Comparison of ENCODE assay signal across 8 mouse cellular contexts in genomic region chr12:36155141-36155641, GRCm38 (mm10). TPM values are rescaled to one million over a fixed set of nuclear protein-coding genes. Genes with fewer than 3 reads are reported as not detected.
DNase-seq lines count a peak whose midpoint lies in the region; ATAC-seq and TF ChIP-seq lines count a peak whose summit lies in the region.

No protein-coding gene starts in this region.

- TF ChIP-seq RAD21 in CH12.LX (IDR thresholded peaks at IDR 0.05; ENCODE audit: low read depth, low read length): no peak

- in situ Hi-C loops in CH12.LX (cut with MboI; ENCODE audit: low pct_ligation_motif_present, low pct_unique_long_range_greater_than_20kb, low sequenced_read_pairs): no loop called here

- H3K4me3 ChIP-seq in CH12.LX (replicated peaks in 1 of 3; ENCODE audit: low read depth in 2 of 3, low read length in 2 of 3, poor library complexity in 1 of 3): peak overlapping the region; percentile 77 to 97 (median 96)
- peak overlapping the region; percentile 84 for H3K4me3 ChIP-seq in lung, postnatal 0 days (ENCODE audit: low read depth, low read length)

- H3K9me3 ChIP-seq in CH12.LX (replicated peaks; ENCODE audit: low read length): no peaks in the 10 kb centered on the region
- no peaks in the 10 kb centered on the region for H3K9me3 ChIP-seq in lung, postnatal 0 days (ENCODE audit: low read length)

- peak overlapping the region; percentile 88 for H3K4me2 ChIP-seq in CH12.LX (ENCODE audit: insufficient read depth, low read depth, poor library complexity, severe bottlenecking)
- H3K4me2 ChIP-seq in lung, postnatal 0 days (replicated peaks; ENCODE audit: low read depth, low read length): peak overlapping the region; percentile 95

- H3K27ac ChIP-seq in CH12.LX (ENCODE audit: insufficient read depth, low read depth): no peak overlapping the region
- no peak overlapping the region for H3K27ac ChIP-seq in lung, postnatal 0 days (ENCODE audit: low read length)

- 9% methylated on average over 8 of the region's 8 CpGs for WGBS in lung, postnatal 0 days

- H3K4me1 ChIP-seq in CH12.LX (ENCODE audit: control insufficient read depth in 1 of 2, insufficient read depth in 2 of 2): peaks cover 12 to 27% of the 10 kb centered on the region in 2 experiments
- peaks cover 5% of the 10 kb centered on the region; the same call in 1 of the 2 replicates for H3K4me1 ChIP-seq in lung, postnatal 0 days (ENCODE audit: insufficient read depth, low read depth, low read length)

- dilution Hi-C loops in CH12.LX (cut with MboI; ENCODE audit: extremely low pct_ligation_motif_present, extremely low pct_unique_long_range_greater_than_20kb, low sequenced_read_pairs): no loop called here

- TF ChIP-seq CTCF in CH12.LX (conservative IDR thresholded peaks at IDR 0.05 in 1 of 2, IDR thresholded peaks at IDR 0.05 in 1 of 2; ENCODE audit: low read depth in 2 of 2, low read length in 2 of 2): no peak
- no peak for TF ChIP-seq CTCF in lung, postnatal 0 days (IDR thresholded peaks at IDR 0.05)

- TF ChIP-seq EP300 in CH12.LX (IDR thresholded peaks at IDR 0.05; ENCODE audit: low read length): no peak
- no peak for TF ChIP-seq EP300 in lung, postnatal 0 days (IDR thresholded peaks at IDR 0.05)

- H3K27me3 ChIP-seq in CH12.LX (replicated peaks): no peaks in the 10 kb centered on the region
- no peaks in the 10 kb centered on the region for H3K27me3 ChIP-seq in lung, postnatal 0 days (replicated peaks; ENCODE audit: insufficient read depth, low read length)

- H3K9ac ChIP-seq in CH12.LX (ENCODE audit: insufficient read depth, low read depth): peak overlapping the region; percentile 56
- no peak overlapping the region for H3K9ac ChIP-seq in lung, postnatal 0 days (replicated peaks; ENCODE audit: low read depth)

- peaks cover 0 to 13% of the 10 kb centered on the region in 2 experiments for H3K36me3 ChIP-seq in CH12.LX (replicated peaks in 1 of 2; ENCODE audit: control insufficient read depth in 1 of 2, insufficient read depth in 1 of 2, low read length in 1 of 2)
- no peaks in the 10 kb centered on the region for H3K36me3 ChIP-seq in lung, postnatal 0 days (ENCODE audit: insufficient read depth, low read length)

- no peak for ATAC-seq in lung, postnatal 0 days

- no peak for TF ChIP-seq POLR2A in CH12.LX (IDR thresholded peaks at IDR 0.05; ENCODE audit: low read depth, low read length)

- H3K79me2 ChIP-seq in CH12.LX (replicated peaks; ENCODE audit: control insufficient read depth, extremely low read depth, insufficient read depth, poor library complexity, severe bottlenecking): peaks cover 47% of the 10 kb centered on the region

- intact Hi-C loops in heart, postnatal 10 days (cut with DNase I): loop anchor here (5.0 kb wide), 2 partner anchors 113 to 1628 kb away; partner anchors contain the start of gene Tspan13

- peak; percentile 23 to 28 for DNase-seq in B cell, adult 2 months
- peak; percentile 56 for DNase-seq in CH12.LX (ENCODE audit: extremely low read depth)
- DNase-seq in embryo, embryonic 11 days: peak; percentile 31
- peak; percentile 32 to 35 for DNase-seq in heart, postnatal 10 days
- peak; percentile 46 to 51 for DNase-seq in layer of hippocampus, postnatal 10 days (ENCODE audit: low spot score in 2 of 2)
- peak; percentile 32 for DNase-seq in lung, postnatal 0 days (ENCODE audit: low spot score)
- DNase-seq in right cerebral cortex, postnatal 25 days: peak; percentile 19
- DNase-seq in urinary bladder, postnatal 4 days (ENCODE audit: low spot score in 2 of 2): no peak

TF ChIP-seq in CH12.LX, 34 proteins besides CTCF, POLR2A, EP300 and RAD21:
- 0 out of 2 replicates have a peak, but pooled peaks have one; percentile 58 for TF ChIP-seq SIN3A (IDR thresholded peaks at IDR 0.05; ENCODE audit: low read length)
- TF ChIP-seq ETS1 (conservative IDR thresholded peaks at IDR 0.05; ENCODE audit: low read depth, low read length): 0 out of 2 replicates have a peak, but pooled peaks have one; percentile 9
- no peak for TF ChIP-seq HCFC1 (IDR thresholded peaks at IDR 0.05; ENCODE audit: low read depth, low read length)
- peak; percentile 67; the same call in 1 of the 2 replicates for TF ChIP-seq CHD2 (IDR thresholded peaks at IDR 0.05; ENCODE audit: low read length)
- peak; percentile 42 for TF ChIP-seq MXI1 (IDR thresholded peaks at IDR 0.05; ENCODE audit: low read depth, low read length)
- no peak for TF ChIP-seq USF2 (conservative IDR thresholded peaks at IDR 0.05; ENCODE audit: low read depth, low read length)
- peak; percentile 20; the same call in 1 of the 2 replicates for TF ChIP-seq ZMIZ1 (IDR thresholded peaks at IDR 0.05; ENCODE audit: low read depth, low read length)
- TF ChIP-seq TCF12 (IDR thresholded peaks at IDR 0.05; ENCODE audit: low read depth, low read length): peak; percentile 40; the same call in 1 of the 2 replicates
- peak; percentile 48; the same call in 1 of the 2 replicates for TF ChIP-seq MYC (IDR thresholded peaks at IDR 0.05; ENCODE audit: low read depth, low read length)
- 0 out of 2 replicates have a peak, but pooled peaks have one; percentile 6 for TF ChIP-seq MAFK (IDR thresholded peaks at IDR 0.05; ENCODE audit: insufficient replicate concordance, low read length)

RNA-seq across cellular contexts. Expression of gene Ankmy2, which starts 1.7 kb away (rescaled TPM):
- 13.8 and 14.8 TPM in 2 replicates for total RNA-seq in CH12.LX (2012; rRNA removed)
- 19.1 and 20.9 TPM in 2 replicates for total RNA-seq in CH12.LX (2014; rRNA removed)
- 16.7 and 16.8 TPM in 2 replicates for polyA plus RNA-seq in CH12.LX (2012; ENCODE audit: insufficient read length, low read depth)
- total RNA-seq in heart, postnatal 10 days (2021): 10 to 100 TPM; 19.7 to 23.8 TPM
- total RNA-seq in layer of hippocampus, postnatal 10 days (2021): 10 to 100 TPM; 53.7 to 55.5 TPM
- 21.4 and 24.1 TPM in 2 replicates for polyA plus RNA-seq in lung, postnatal 0 days (2015; fragmentation: Nextera tagmentation; extraction: Ambion mirVana)

RNA-seq across cellular contexts. Expression of gene Bzw2, which starts 2.7 kb away (rescaled TPM):
- total RNA-seq in CH12.LX (2012; rRNA removed) (161 and 192 TPM in 2 replicates), CH12.LX (2014; rRNA removed) (412 and 424 TPM in 2 replicates)
- polyA plus RNA-seq in CH12.LX (2012; ENCODE audit: insufficient read length, low read depth): 254 and 275 TPM in 2 replicates
- 100 to 1,000 TPM; 137 to 153 TPM for total RNA-seq in heart, postnatal 10 days (2021)
- total RNA-seq in layer of hippocampus, postnatal 10 days (2021): 100 to 1,000 TPM; 140 to 147 TPM
- polyA plus RNA-seq in lung, postnatal 0 days (2015; fragmentation: Nextera tagmentation; extraction: Ambion mirVana): 43.4 and 44.2 TPM in 2 replicates

Comparison
In these comparisons a context has a peak if more than half of its experiments do, and no peak if none do; other contexts are left out.
1. DNase-seq: peak in B cell, adult 2 months (2 of 2), CH12.LX (single experiment), embryo, embryonic 11 days (single experiment), heart, postnatal 10 days (2 of 2), layer of hippocampus, postnatal 10 days (2 of 2), lung, postnatal 0 days (single experiment) and right cerebral cortex, postnatal 25 days (single experiment); none in urinary bladder, postnatal 4 days (0 of 2).